Mouse (Mus musculus): ENCODE measurements around the gene Tmtc2.

The Tmtc2 gene

GRCm38 (mm10) chr10:105492485-105492884 lies 81.8 kb downstream of the Tmtc2 start:
- DNase-seq: no peak

GRCm38 (mm10) chr10:105490748-105491147 lies 83.5 kb downstream of the Tmtc2 start:
- DNase-seq: no peak

GRCm38 (mm10) chr10:105489970-105490735 lies 84.1 kb downstream of the Tmtc2 start:
- no peak for DNase-seq

- no peak for DNase-seq
These were observed 87.3 kb downstream of the Tmtc2 start for GRCm38 (mm10) chr10:105486977-105487376.

GRCm38 (mm10) chr10:105484355-105485094 lies 89.7 kb downstream of the Tmtc2 start:
- DNase-seq: no peak

GRCm38 (mm10) chr10:105479771-105480170 lies 94.5 kb downstream of the Tmtc2 start:
- DNase-seq: no peak

- DNase-seq: no peak
These were observed 96.5 kb downstream of the Tmtc2 start for GRCm38 (mm10) chr10:105477623-105478238.

GRCm38 (mm10) chr10:105474162-105474830 lies 100.0 kb downstream of the Tmtc2 start:
- DNase-seq: no peak

GRCm38 (mm10) chr10:105464378-105464777 lies 109.9 kb downstream of the Tmtc2 start:
- no peak for DNase-seq

- DNase-seq: no peak
These were observed 120.8 kb downstream of the Tmtc2 start for GRCm38 (mm10) chr10:105453441-105453840.

GRCm38 (mm10) chr10:105447191-105447590 lies 127.1 kb downstream of the Tmtc2 start:
- no peak for DNase-seq

- no peak for DNase-seq
These were observed 129.9 kb downstream of the Tmtc2 start for GRCm38 (mm10) chr10:105444309-105444708.

- no peak for DNase-seq
These were observed 139.4 kb downstream of the Tmtc2 start for GRCm38 (mm10) chr10:105434879-105435278.

GRCm38 (mm10) chr10:105430885-105431284 lies 143.4 kb downstream of the Tmtc2 start:
- no peak for DNase-seq

GRCm38 (mm10) chr10:105430232-105430631 lies 144.0 kb downstream of the Tmtc2 start:
- DNase-seq: no peak

- DNase-seq: no peak
These were observed 146.2 kb downstream of the Tmtc2 start for GRCm38 (mm10) chr10:105428080-105428479.

GRCm38 (mm10) chr10:105427625-105428024 lies 146.6 kb downstream of the Tmtc2 start:
- DNase-seq: no peak

- no peak for DNase-seq
These were observed 149.2 kb downstream of the Tmtc2 start for GRCm38 (mm10) chr10:105425052-105425451.

GRCm38 (mm10) chr10:105423187-105423586 lies 151.1 kb downstream of the Tmtc2 start:
- no peak for DNase-seq

- no peak for DNase-seq
These were observed 156.3 kb downstream of the Tmtc2 start for GRCm38 (mm10) chr10:105417845-105418383.

GRCm38 (mm10) chr10:105416601-105417000 lies 157.7 kb downstream of the Tmtc2 start:
- DNase-seq: no peak

GRCm38 (mm10) chr10:105405856-105406527 lies 168.3 kb downstream of the Tmtc2 start:
- DNase-seq: no peak
